Mouse (Mus musculus) MEL (cell line): ENCODE results near the gene Ispd. TPM values are rescaled to one million over a fixed set of nuclear protein-coding genes. Genes with fewer than 3 reads are reported as not detected.

Experiments
- DNase-seq: peaks from one replicate; pipeline ENCODE4 v3.0.0; 2011; ENCODE audit warnings: low read depth, low spot score
- H3K27ac ChIP-seq: 2 replicates; pipeline ENCODE4 v1.5.1; 2012; ENCODE audit warnings: low read depth, mild to moderate bottlenecking, control low read depth, low read length, moderate library complexity; ENCODE audit not compliant: control insufficient read depth
- H3K27me3 ChIP-seq, 2 experiments: fragments of 150-350 bp in 1 of 2; sonication (generic) in 1 of 2; 2 replicates each; pipeline ENCODE4 v1.6.1; 2012; ENCODE audit warnings: low read length in 2 of 2, mild to moderate bottlenecking in 2 of 2, improper control_type of control experiment in 1 of 2, moderate library complexity in 1 of 2; ENCODE audit not compliant: insufficient read depth in 2 of 2, control insufficient read depth in 1 of 2
- H3K36me3 ChIP-seq, 2 experiments: 2 replicates each; pipeline ENCODE4 v1.6.1; 2012 to 2014; ENCODE audit warnings: low read length in 2 of 2, improper control_type of control experiment in 1 of 2, inconsistent platforms in 1 of 2, mild to moderate bottlenecking in 1 of 2; ENCODE audit not compliant: insufficient read depth in 2 of 2, control insufficient read depth in 1 of 2
- H3K4me1 ChIP-seq, 2 experiments: fragments of 150-350 bp in 1 of 2; sonication (generic) in 1 of 2; 2 replicates each; pipeline ENCODE4 v1.6.1; 2012; ENCODE audit warnings: low read length in 2 of 2, improper control_type of control experiment in 1 of 2, mild to moderate bottlenecking in 1 of 2; ENCODE audit not compliant: insufficient read depth in 2 of 2, control insufficient read depth in 1 of 2
- H3K4me3 ChIP-seq, 2 experiments: fragments of 150-350 bp in 1 of 2; sonication (generic) in 1 of 2; 2 replicates each; pipeline ENCODE4 v1.5.1; 2012; ENCODE audit warnings: low read depth in 2 of 2, low read length in 2 of 2, mild to moderate bottlenecking in 2 of 2, moderate library complexity in 2 of 2, control low read depth in 1 of 2, improper control_type of control experiment in 1 of 2; ENCODE audit not compliant: control insufficient read depth in 1 of 2, insufficient read depth in 1 of 2
- H3K79me2 ChIP-seq: 2 replicates; pipeline ENCODE4 v1.6.1; 2012; ENCODE audit warnings: mild to moderate bottlenecking, low read length, moderate library complexity; ENCODE audit not compliant: control insufficient read depth, poor library complexity, insufficient read depth
- H3K9ac ChIP-seq: 2 replicates; pipeline ENCODE4 v1.6.1; 2012; ENCODE audit warnings: low read depth, mild to moderate bottlenecking, control low read depth, low read length, moderate library complexity; ENCODE audit not compliant: control insufficient read depth, poor library complexity, severe bottlenecking
- H3K9me3 ChIP-seq: fragments of 150-350 bp; sonication (generic); replicated peaks from 2 replicates; pipeline ENCODE4 v1.6.1; 2012; ENCODE audit warnings: mild to moderate bottlenecking, low read length, improper control_type of control experiment, moderate library complexity; ENCODE audit not compliant: insufficient read depth
- BHLHE40 ChIP-seq: IDR thresholded peaks from 2 replicates; pipeline ENCODE4 v1.6.1; 2012; ENCODE audit warnings: low read depth, mild to moderate bottlenecking, inconsistent platforms, low read length, improper control_type of control experiment, borderline replicate concordance
- CHD2 ChIP-seq: IDR thresholded peaks from 2 replicates; pipeline ENCODE4 v1.6.1; 2011; ENCODE audit warnings: low read length, improper control_type of control experiment
- ELF1 ChIP-seq: IDR thresholded peaks from 2 replicates; pipeline ENCODE4 v1.6.1; 2014; ENCODE audit warnings: low read depth, mild to moderate bottlenecking, inconsistent platforms, low read length, improper control_type of control experiment, moderate library complexity
- EP300 ChIP-seq, 2 experiments: IDR thresholded peaks; 2 replicates each; pipeline ENCODE4 v1.6.1; 2011; ENCODE audit warnings: improper control_type of control experiment in 2 of 2, low read length in 2 of 2, low read depth in 1 of 2, mild to moderate bottlenecking in 1 of 2
- ETS1 ChIP-seq: IDR thresholded peaks from 2 replicates; pipeline ENCODE4 v1.6.1; 2012; ENCODE audit warnings: low read depth, mild to moderate bottlenecking, inconsistent platforms, low read length, improper control_type of control experiment, moderate library complexity
- HCFC1 ChIP-seq: IDR thresholded peaks from 2 replicates; pipeline ENCODE4 v1.6.1; 2012; ENCODE audit warnings: low read depth, mild to moderate bottlenecking, inconsistent platforms, low read length, improper control_type of control experiment, moderate library complexity
- JUND ChIP-seq: IDR thresholded peaks from 2 replicates; pipeline ENCODE4 v1.6.1; 2011; ENCODE audit warnings: low read depth, mild to moderate bottlenecking, improper control_type of control experiment, low read length
- KAT2A ChIP-seq: conservative IDR thresholded peaks from 2 replicates; pipeline ENCODE4 v1.6.1; 2012; ENCODE audit warnings: low read depth, low read length, improper control_type of control experiment, inconsistent platforms
- MAFK ChIP-seq: IDR thresholded peaks from 2 replicates; pipeline ENCODE4 v1.6.1; 2011; ENCODE audit warnings: low read depth, mild to moderate bottlenecking, low read length, improper control_type of control experiment, borderline replicate concordance
- MAZ ChIP-seq: IDR thresholded peaks from 2 replicates; pipeline ENCODE4 v1.6.1; 2012; ENCODE audit warnings: low read depth, mild to moderate bottlenecking, inconsistent platforms, low read length, improper control_type of control experiment
- MYB ChIP-seq: IDR thresholded peaks from 2 replicates; pipeline ENCODE4 v1.6.1; 2011; ENCODE audit warnings: mild to moderate bottlenecking, low read depth, low read length, improper control_type of control experiment
- MYC ChIP-seq: IDR thresholded peaks from 2 replicates; pipeline ENCODE4 v1.6.1; 2011; ENCODE audit warnings: low read depth, mild to moderate bottlenecking, low read length, improper control_type of control experiment, moderate library complexity
- POLR2AphosphoS5 ChIP-seq: IDR thresholded peaks from 2 replicates; pipeline ENCODE4 v1.6.1; 2012; ENCODE audit warnings: low read depth, borderline replicate concordance, mild to moderate bottlenecking, inconsistent platforms, low read length, moderate library complexity, mixed read lengths
- TAL1 ChIP-seq: IDR thresholded peaks from 2 replicates; pipeline ENCODE4 v1.6.1; 2012; ENCODE audit warnings: mild to moderate bottlenecking, inconsistent platforms, low read length, moderate library complexity, mixed read lengths
- TBP ChIP-seq: IDR thresholded peaks from 2 replicates; pipeline ENCODE4 v1.8.0; 2011; ENCODE audit warnings: low read depth, low read length, improper control_type of control experiment
- TCF12 ChIP-seq: IDR thresholded peaks from 2 replicates; pipeline ENCODE4 v1.6.1; 2014; ENCODE audit warnings: low read depth, mild to moderate bottlenecking, inconsistent platforms, low read length, improper control_type of control experiment, moderate library complexity
- USF1 ChIP-seq: IDR thresholded peaks from 2 replicates; pipeline ENCODE4 v1.6.1; 2014; ENCODE audit warnings: low read depth, mild to moderate bottlenecking, inconsistent platforms, low read length, improper control_type of control experiment, moderate library complexity
- ZC3H11A ChIP-seq: IDR thresholded peaks from 2 replicates; pipeline ENCODE4 v1.6.1; 2012; ENCODE audit warnings: low read depth, mild to moderate bottlenecking, inconsistent platforms, low read length, improper control_type of control experiment
- ZKSCAN1 ChIP-seq: IDR thresholded peaks from 2 replicates; pipeline ENCODE4 v1.6.1; 2012; ENCODE audit warnings: low read depth, mild to moderate bottlenecking, inconsistent platforms, low read length, improper control_type of control experiment, moderate library complexity
- ZNF384 ChIP-seq: IDR thresholded peaks from 2 replicates; pipeline ENCODE4 v1.6.1; 2012; ENCODE audit warnings: low read depth, mild to moderate bottlenecking, inconsistent platforms, low read length, improper control_type of control experiment
- polyA plus RNA-seq, 2 experiments: library from polyadenylated mRNA; stranded (reverse) in 1 of 2; unstranded in 1 of 2; fragments of >175 nt in 1 of 2; fragments of >200 nt in 1 of 2; gene quantifications; 2 replicates each; pipeline versions ENCODE4 v1.2.1 to v1.2.4; 2012; ENCODE audit warnings: low replicate concordance in 2 of 2, low read depth in 1 of 2; ENCODE audit not compliant: insufficient read length in 2 of 2, insufficient read depth in 1 of 2, missing spikeins in 1 of 2
- total RNA-seq: library from RNA; depleted of rRNA; stranded (reverse); fragments of 300-350 nt; gene quantifications from 2 replicates; pipeline ENCODE4 v1.2.3, GENCODE M21; 2012

The Ispd gene
- total and polyA plus RNA-seq, 3 experiments, result 2.4 to 54.1 (median 2.8) TPM

- Histone ChIP-seq H3K4me3 (no peak overlapping the region), H3K79me2 (no peaks in the 10 kb centered on the region), H3K9ac (no peak overlapping the region), H3K4me1 (no peaks in the 10 kb centered on the region), H3K27me3 (no peaks in the 10 kb centered on the region), H3K27ac (no peak overlapping the region), H3K36me3 (no peaks in the 10 kb centered on the region), H3K9me3 (no peaks in the 10 kb centered on the region)
- no peak for DNase-seq
- TF ChIP-seq ETS1 (no peak), EP300 (IDR thresholded peaks at IDR 0.05; ENCODE audit: low read depth in 1 of 2, low read length in 2 of 2) (no peak), MYB (no peak), TCF12 (no peak), TAL1 (no peak), KAT2A (no peak), JUND (no peak), ZC3H11A (no peak), MYC (no peak), MAZ (no peak), ELF1 (no peak), BHLHE40 (no peak), POLR2AphosphoS5 (no peak), USF1 (no peak), ZKSCAN1 (no peak), MAFK (no peak)
Measured at GRCm38 (mm10) chr12:36621960-36622736, 240.9 kb downstream of the Ispd start.

DNA sequence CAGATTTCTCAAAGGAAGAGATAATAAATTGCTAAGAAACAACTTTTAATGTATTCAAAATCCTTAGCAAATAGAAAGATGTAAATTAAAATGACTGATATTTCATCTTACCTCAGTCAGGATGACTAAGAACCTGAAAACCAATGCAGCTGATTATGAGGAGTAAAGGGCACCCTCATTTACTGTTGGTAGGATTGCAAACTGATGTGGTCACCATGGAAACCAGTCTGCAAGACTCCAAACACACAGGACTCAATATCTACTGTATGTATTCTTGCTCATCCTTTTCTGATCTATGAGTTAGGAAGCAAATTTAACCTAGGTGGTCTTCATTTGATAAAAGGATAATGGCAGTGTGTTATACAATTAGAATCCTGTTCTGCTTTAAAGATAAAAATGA, 246.0 kb downstream of the Ispd start:
- no peaks in the 10 kb centered on the region; a peak in 1 of 4 replicates for H3K36me3 ChIP-seq
- TF ChIP-seq TBP (no peak), HCFC1 (no peak), ZNF384 (no peak), CHD2 (no peak), TCF12 (no peak)
- no peak for DNase-seq

More for the DNA sequence above, 246.0 kb downstream of the Ispd start:
- Histone ChIP-seq H3K27me3 (no peaks in the 10 kb centered on the region), H3K4me1 (no peaks in the 10 kb centered on the region), H3K9ac (no peak overlapping the region), H3K79me2 (no peaks in the 10 kb centered on the region), H3K27ac (no peak overlapping the region), H3K9me3 (no peaks in the 10 kb centered on the region), H3K4me3 (no peak overlapping the region)
